Mouse (Mus musculus) heart, adult 8-10 months (tissue): ENCODE measurements at regions not wholly inside any gene's neighbourhood (a gene's known extent, or its start where the extent isn't known, plus 50 kb on each side); places are given as distances from the start of the nearest gene placed in this dataset.

Experiments used
- DNase-seq: peaks from one replicate; pipeline ENCODE4 v3.0.0; 2022; ENCODE audit warnings: low spot score

DNA sequence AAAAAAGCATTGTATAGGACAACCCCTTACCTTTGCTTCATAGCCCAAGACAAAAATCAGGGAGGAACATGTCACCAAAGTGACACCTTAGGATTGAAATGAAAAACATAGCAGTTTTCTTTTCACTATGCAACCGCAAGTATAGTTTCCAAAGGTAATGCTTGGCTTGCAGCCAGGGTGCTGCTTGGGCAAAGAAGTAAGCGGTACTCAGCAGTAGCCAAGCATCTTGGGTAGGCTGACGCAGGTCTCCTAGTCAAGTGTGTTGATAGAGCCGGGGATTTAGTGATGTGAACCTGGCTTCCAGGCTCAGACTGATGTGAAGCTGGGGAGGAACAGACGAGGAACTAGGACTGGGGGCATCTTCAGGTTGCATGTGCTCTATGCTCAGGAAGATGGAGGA lies 138.3 kb upstream of the Cadm1 start:
- no peak for DNase-seq

- DNase-seq: no peak
Measured at GRCm38 (mm10) chr9:47399598-47399997, 130.4 kb upstream of the Cadm1 start.

DNA sequence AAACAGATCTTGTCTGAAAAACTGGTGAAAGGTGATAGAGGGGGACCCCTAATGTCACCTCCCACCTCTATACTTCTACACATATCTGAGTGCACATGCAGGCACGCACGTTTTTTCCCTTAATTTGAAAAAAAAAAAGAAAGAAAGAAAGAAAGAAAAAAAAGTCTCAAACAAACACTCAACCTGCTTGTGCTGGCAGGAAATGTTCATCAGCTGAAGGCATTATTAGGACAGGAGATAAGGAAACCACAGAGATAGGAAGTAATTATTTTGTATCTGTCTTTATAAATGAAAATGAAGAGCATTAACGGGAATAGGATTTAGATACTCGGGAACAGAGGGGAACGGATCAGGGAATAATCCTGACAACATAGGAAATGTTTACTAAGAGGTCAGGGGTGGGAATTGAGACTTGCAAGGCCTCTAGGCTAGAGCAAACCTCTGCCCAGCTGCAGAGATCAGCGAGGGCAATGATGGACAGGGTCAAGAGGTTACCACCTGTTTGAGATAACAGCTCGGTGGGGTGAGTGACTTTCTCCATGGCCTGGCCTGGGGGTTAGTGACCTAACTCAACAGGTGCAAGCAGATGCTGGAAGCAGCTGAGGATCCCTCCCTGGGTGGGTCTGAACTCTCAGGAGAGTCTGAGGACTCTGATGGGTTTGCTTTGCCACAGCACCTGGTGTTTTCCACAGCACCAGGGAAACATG lies 129.7 kb upstream of the Cadm1 start:
- DNase-seq: no peak

- no peak for DNase-seq
Measured at GRCm38 (mm10) chr9:47401511-47401910, 128.5 kb upstream of the Cadm1 start.

- DNase-seq: no peak
Measured at GRCm38 (mm10) chr9:47403317-47403716, 126.7 kb upstream of the Cadm1 start.

- DNase-seq: no peak
Measured at GRCm38 (mm10) chr9:47404821-47405220, 125.2 kb upstream of the Cadm1 start.

GRCm38 (mm10) chr9:47405547-47405946 lies 124.4 kb upstream of the Cadm1 start:
- no peak for DNase-seq

DNA sequence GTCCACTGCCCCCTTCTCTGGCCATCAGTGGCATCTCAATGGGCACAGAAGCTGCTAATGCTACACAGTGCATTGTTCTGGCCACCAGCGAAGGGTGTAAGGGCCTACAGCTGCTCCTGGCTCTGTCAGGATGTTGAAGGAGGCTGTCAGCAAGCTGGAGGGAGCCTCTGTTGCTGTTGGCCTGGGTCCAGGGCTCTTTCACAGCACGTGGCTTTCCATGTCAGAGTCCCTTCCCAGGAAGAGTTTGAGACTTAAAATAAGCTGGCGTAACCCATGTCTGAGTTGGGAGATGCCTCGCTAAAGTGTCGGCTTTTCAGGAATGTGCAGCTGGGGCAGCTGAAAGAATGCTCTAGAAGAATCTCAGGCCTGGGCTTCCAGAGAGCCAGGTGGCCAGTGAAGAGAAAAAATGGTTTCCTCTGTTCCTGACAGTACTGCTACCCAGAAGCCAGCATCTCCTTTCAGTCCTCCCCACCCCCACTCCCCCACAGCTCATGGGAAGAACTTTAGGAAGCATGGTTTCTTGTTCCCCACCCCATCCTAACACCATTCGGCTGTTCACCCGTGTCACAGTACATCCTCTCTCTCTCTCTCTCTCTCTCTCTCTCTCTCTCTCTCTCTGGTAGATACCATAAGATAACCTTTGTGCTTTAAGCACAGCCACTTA lies 122.8 kb upstream of the Cadm1 start:
- DNase-seq: peak; percentile 68

GRCm38 (mm10) chr9:47408061-47408460 lies 121.9 kb upstream of the Cadm1 start:
- no peak for DNase-seq

DNA sequence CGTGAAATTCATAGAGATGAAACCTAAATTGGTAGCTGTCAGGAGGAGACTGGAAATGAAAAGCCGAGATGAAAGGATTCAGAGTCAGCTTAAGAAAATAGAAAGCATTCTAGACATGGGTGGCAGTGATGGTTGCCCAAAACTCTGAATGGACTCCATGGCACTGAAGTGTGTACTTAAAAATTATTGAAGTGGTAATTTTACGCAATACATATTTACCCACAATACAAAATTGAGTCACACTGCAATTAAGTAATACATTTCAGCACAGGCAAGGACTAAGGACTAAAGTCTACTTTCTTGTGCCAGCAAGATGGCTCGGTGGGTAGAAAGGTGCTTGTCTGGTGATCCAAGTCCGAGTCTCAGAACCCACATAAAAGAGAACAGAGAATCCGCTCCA lies 120.4 kb upstream of the Cadm1 start:
- DNase-seq: no peak

GRCm38 (mm10) chr9:47412786-47413185 lies 117.2 kb upstream of the Cadm1 start:
- DNase-seq: no peak

GRCm38 (mm10) chr9:47414350-47414988 lies 115.5 kb upstream of the Cadm1 start:
- DNase-seq: no peak

DNA sequence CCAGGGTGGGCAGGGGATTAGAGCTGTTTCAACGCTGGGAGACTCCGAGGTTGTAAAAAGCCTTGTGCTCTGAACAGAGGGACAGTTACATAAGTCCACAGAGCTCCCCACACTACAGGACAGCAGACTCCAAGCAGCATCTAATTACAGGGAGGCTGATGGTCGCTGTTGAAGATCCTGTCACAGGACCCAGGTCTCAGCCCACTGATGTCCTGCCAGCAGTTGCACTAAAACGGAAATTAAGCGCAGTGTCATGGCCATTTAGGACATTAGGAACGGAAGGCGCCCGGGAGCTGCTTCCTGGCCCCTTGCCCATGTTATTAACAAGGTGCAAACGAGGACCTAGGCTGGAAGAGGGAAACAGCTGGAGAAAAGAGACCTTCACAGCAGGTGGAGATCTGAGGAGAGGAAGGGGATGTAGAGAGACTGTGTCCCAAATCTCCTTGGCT lies 107.8 kb upstream of the Cadm1 start:
- peak; percentile 86 for DNase-seq

GRCm38 (mm10) chr9:47422741-47423461 lies 107.1 kb upstream of the Cadm1 start:
- peak; percentile 72 for DNase-seq

- no peak for DNase-seq
Measured at GRCm38 (mm10) chr9:47423462-47423832, 106.5 kb upstream of the Cadm1 start.

- DNase-seq: no peak
Measured at GRCm38 (mm10) chr9:47424191-47424590, 105.8 kb upstream of the Cadm1 start.

DNA sequence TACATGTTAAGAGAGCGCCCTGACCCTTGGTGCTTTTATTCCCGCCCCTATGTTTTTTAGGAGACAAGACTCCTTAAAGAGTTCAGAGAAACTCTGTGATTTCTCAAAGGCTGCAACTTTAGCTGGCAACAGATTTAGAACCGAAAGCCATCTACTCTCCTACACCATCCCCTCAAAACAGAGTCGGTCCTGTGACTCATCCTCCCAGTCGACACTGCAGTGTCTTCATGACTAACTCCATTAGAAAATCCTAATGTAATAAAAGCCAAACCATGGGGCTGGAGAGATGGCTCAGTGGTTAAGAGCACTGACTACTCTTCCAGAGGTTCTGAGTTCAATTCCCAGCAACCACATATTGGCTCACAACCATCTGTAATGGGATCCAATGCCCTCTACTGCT lies 103.3 kb upstream of the Cadm1 start:
- no peak for DNase-seq

GRCm38 (mm10) chr9:47428710-47429341 lies 101.1 kb upstream of the Cadm1 start:
- DNase-seq: no peak

GRCm38 (mm10) chr9:47429691-47430090 lies 100.3 kb upstream of the Cadm1 start:
- DNase-seq: no peak

DNA sequence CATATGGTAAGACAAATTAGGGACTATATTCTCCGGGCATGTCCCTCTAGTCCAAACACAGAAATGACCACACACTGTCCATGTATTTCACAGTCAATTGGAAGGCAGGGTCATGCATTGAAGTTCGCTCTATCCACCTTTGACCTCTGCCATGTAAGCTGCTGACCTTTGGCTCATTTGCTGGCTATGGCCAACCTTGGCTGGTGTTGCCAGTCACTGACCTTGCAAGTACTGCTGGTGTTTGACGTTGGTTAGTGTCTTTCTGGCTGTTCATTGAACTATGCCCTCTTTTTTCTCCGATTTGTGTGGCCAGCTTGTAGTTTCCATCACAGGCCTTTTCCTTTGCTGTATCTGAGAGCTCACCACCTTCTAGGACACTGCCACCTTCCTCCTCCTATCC lies 97.3 kb upstream of the Cadm1 start:
- no peak for DNase-seq

DNA sequence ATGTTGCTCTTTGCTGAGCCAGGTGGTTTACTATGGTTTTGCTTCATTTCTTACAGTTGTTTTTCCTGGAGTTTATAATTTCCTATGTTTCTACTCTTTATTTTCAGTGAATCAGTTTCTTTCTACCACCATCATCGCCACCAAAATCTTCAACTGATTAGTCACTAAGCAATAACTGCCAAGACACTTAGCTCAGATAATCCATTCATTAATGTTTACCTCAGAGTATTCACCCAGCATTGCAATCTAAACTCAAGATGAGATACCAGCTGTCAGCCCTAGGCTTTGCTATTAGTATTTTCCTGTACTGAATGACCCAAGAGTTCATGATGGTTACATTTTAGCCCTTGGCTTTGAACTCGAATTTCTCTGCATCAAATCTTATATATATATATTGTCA lies 96.8 kb upstream of the Cadm1 start:
- DNase-seq: no peak

DNA sequence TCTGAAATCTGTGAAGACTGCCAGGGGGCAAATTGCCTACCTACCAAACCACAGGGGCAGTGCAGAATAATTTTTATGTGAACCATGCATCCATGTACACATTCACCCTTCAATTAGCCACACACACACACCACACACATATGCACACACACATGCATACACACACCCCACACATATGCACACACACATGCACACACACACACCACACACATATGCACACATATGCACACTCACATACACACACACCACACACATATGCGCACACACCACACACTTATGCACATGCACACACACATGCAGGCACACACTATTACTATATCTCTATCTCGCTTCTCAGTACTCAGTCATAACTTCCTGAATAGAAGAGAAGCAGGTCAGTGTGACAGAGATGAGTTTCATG lies 95.9 kb upstream of the Cadm1 start:
- DNase-seq: no peak
